Mouse (Mus musculus) thymus, adult 2 months (tissue): ENCODE data around the gene Slc25a23.

ENCODE experiments used
- CTCF ChIP-seq: fragments of 200-500 bp; IDR thresholded peaks from 2 replicates; pipeline ENCODE4 v1.5.1; 2012; ENCODE audit warnings: mild to moderate bottlenecking, control low read depth, low read length, moderate library complexity, borderline replicate concordance; ENCODE audit not compliant: control insufficient read depth, poor library complexity, insufficient read depth; ENCODE audit errors: extremely low read depth
- POLR2A ChIP-seq: fragments of 200-500 bp; IDR thresholded peaks from 2 replicates; pipeline ENCODE4 v1.6.1; 2012; ENCODE audit warnings: mild to moderate bottlenecking, low read length, control low read depth, moderate library complexity; ENCODE audit not compliant: control insufficient read depth, poor library complexity, insufficient read depth; ENCODE audit errors: extremely low read depth

- TF ChIP-seq CTCF (no peak), POLR2A (peak; percentile 67; the same call in 1 of the 2 replicates)
Measured at GRCm38 (mm10) chr17:57030931-57031660, 28.6 kb downstream of the Slc25a23 start, which contains the start of gene Khsrp.
